Mouse (Mus musculus) hindbrain, embryonic 12.5 days (tissue): ENCODE data around the gene Padi2. TPM values are rescaled to one million over a fixed set of nuclear protein-coding genes. Genes with fewer than 3 reads are reported as not detected.

Experiments
- ATAC-seq: fragments of 200-750 bp; cut with Nextera tagmentation; 2 replicates; pipeline ENCODE4 v1.8.0; 2017; ENCODE audit warnings: moderate TSS enrichment; ENCODE audit not compliant: low FRiP score
- H3K27ac ChIP-seq: fragments of 300-500 bp; sonication (generic); 2 replicates; pipeline ENCODE4 v1.5.1; 2016; ENCODE audit warnings: mild to moderate bottlenecking
- H3K27me3 ChIP-seq: fragments of 300-500 bp; sonication (generic); 2 replicates; pipeline ENCODE4 v1.6.1; 2016; ENCODE audit warnings: mild to moderate bottlenecking
- H3K36me3 ChIP-seq: fragments of 300-500 bp; sonication (generic); 2 replicates; pipeline ENCODE4 v1.6.1; 2016; ENCODE audit warnings: mild to moderate bottlenecking
- H3K4me1 ChIP-seq: fragments of 300-500 bp; sonication (generic); 2 replicates; pipeline ENCODE4 v1.6.1; 2016
- H3K4me2 ChIP-seq: fragments of 300-500 bp; sonication (generic); replicated peaks from 2 replicates; pipeline ENCODE4 v1.6.1; 2016; ENCODE audit warnings: mild to moderate bottlenecking
- H3K4me3 ChIP-seq: fragments of 300-500 bp; sonication (generic); 2 replicates; pipeline ENCODE4 v1.5.1; 2016; ENCODE audit warnings: mild to moderate bottlenecking
- H3K9ac ChIP-seq: fragments of 300-500 bp; sonication (generic); 2 replicates; pipeline ENCODE4 v1.6.1; 2016; ENCODE audit warnings: mild to moderate bottlenecking, moderate library complexity
- H3K9me3 ChIP-seq: fragments of 300-500 bp; sonication (generic); replicated peaks from 2 replicates; pipeline ENCODE4 v1.6.1; 2016; ENCODE audit warnings: mild to moderate bottlenecking
- WGBS: fragments of 180-500 bp; shearing (Covaris S2); methylation state at CpG from one replicate; pipeline ENCODE4 v1.1.7; 2016; 5-methylcytosine and 5-hydroxymethylcytosine counted together
- polyA plus RNA-seq: library from polyadenylated mRNA; unstranded; fragments of >200 nt; fragmentation: Nextera tagmentation; extraction: Ambion mirVana; gene quantifications from 2 replicates; pipeline ENCODE4 v1.2.1, GENCODE M21; 2016

The Padi2 gene
- polyA plus RNA-seq, 1 experiment from 2014 or later = 2.6 TPM

- Histone ChIP-seq H3K36me3 (no peaks in the 10 kb centered on the region), H3K9me3 (0 out of 2 replicates have a peak, but pooled peaks cover 4% of the 10 kb centered on the region), H3K4me1 (peaks cover 4% of the 10 kb centered on the region; the same call in 1 of the 2 replicates), H3K27me3 (no peaks in the 10 kb centered on the region), H3K27ac (no peak overlapping the region), H3K9ac (no peak overlapping the region), H3K4me2 (no peak overlapping the region), H3K4me3 (no peak overlapping the region)
- ATAC-seq = no peak
- 58% methylated on average over 4 of the region's 4 CpGs for WGBS
Observed at GRCm38 (mm10) chr4:140882365-140882764, 23.8 kb upstream of the Padi2 start.

- 98% methylated on average over 3 of the region's 3 CpGs for WGBS
- no peak overlapping the region for H3K4me2 ChIP-seq
- H3K27ac ChIP-seq = no peak overlapping the region
- no peak for ATAC-seq
- H3K4me3 ChIP-seq = no peak overlapping the region
- H3K9me3 ChIP-seq = 0 out of 2 replicates have a peak, but pooled peaks cover 4% of the 10 kb centered on the region
- no peak overlapping the region for H3K9ac ChIP-seq
- H3K4me1 ChIP-seq = no peaks in the 10 kb centered on the region
- H3K27me3 ChIP-seq = no peaks in the 10 kb centered on the region
- H3K36me3 ChIP-seq = no peaks in the 10 kb centered on the region
Observed at GRCm38 (mm10) chr4:140882981-140883380, 23.2 kb upstream of the Padi2 start.

- ATAC-seq = no peak
- 36% methylated on average over 4 of the region's 4 CpGs for WGBS
- H3K4me1 ChIP-seq = no peaks in the 10 kb centered on the region
- no peak overlapping the region for H3K4me3 ChIP-seq
- no peak overlapping the region for H3K4me2 ChIP-seq
- 0 out of 2 replicates have a peak, but pooled peaks cover 4% of the 10 kb centered on the region for H3K9me3 ChIP-seq
- H3K36me3 ChIP-seq = no peaks in the 10 kb centered on the region
- H3K27ac ChIP-seq = no peak overlapping the region
- no peak overlapping the region for H3K9ac ChIP-seq
- no peaks in the 10 kb centered on the region for H3K27me3 ChIP-seq
Observed at GRCm38 (mm10) chr4:140883852-140884251, 22.3 kb upstream of the Padi2 start.

- H3K36me3 ChIP-seq = no peaks in the 10 kb centered on the region
- no peaks in the 10 kb centered on the region for H3K27me3 ChIP-seq
- ATAC-seq = no peak
- H3K4me1 ChIP-seq = no peaks in the 10 kb centered on the region
- no peak overlapping the region for H3K9ac ChIP-seq
- H3K4me3 ChIP-seq = no peak overlapping the region
- H3K27ac ChIP-seq = no peak overlapping the region
- peaks cover 18% of the 10 kb centered on the region; the same call in 1 of the 2 replicates for H3K9me3 ChIP-seq
- 93% methylated on average over 14 of the region's 14 CpGs for WGBS
- H3K4me2 ChIP-seq = no peak overlapping the region
Observed at GRCm38 (mm10) chr4:140891525-140892162, 14.5 kb upstream of the Padi2 start.

GRCm38 (mm10) chr4:140892163-140892530 is 14.0 kb upstream of the Padi2 start:
- Histone ChIP-seq H3K4me1 (no peaks in the 10 kb centered on the region), H3K9me3 (peaks cover 18% of the 10 kb centered on the region; the same call in 1 of the 2 replicates), H3K4me2 (no peak overlapping the region), H3K27ac (no peak overlapping the region), H3K36me3 (no peaks in the 10 kb centered on the region), H3K9ac (no peak overlapping the region), H3K4me3 (no peak overlapping the region), H3K27me3 (no peaks in the 10 kb centered on the region)
- ATAC-seq = no peak
- 72% methylated on average over 1 of the region's 1 CpGs for WGBS

GRCm38 (mm10) chr4:140904776-140905425 is 1.2 kb upstream of the Padi2 start:
- ATAC-seq = no peak
- peaks cover 77% of the 10 kb centered on the region for H3K27me3 ChIP-seq
- no peak overlapping the region for H3K4me2 ChIP-seq

GRCm38 (mm10) chr4:140905426-140905871 is 695 bp upstream of the Padi2 start:
- H3K9ac ChIP-seq = 0 out of 2 replicates have a peak overlapping the region, but pooled peaks have one; percentile 33
- peak overlapping the region; percentile 34; the same call in 1 of the 2 replicates for H3K4me3 ChIP-seq
- WGBS = 20% methylated on average over 11 of the region's 11 CpGs
- H3K9me3 ChIP-seq = no peaks in the 10 kb centered on the region
- no peaks in the 10 kb centered on the region for H3K36me3 ChIP-seq
- H3K4me2 ChIP-seq = peak overlapping the region; percentile 66
- peaks cover 11% of the 10 kb centered on the region for H3K4me1 ChIP-seq
- H3K27me3 ChIP-seq = peaks cover 77% of the 10 kb centered on the region
- no peak overlapping the region for H3K27ac ChIP-seq
- no peak for ATAC-seq

More at GRCm38 (mm10) chr4:140904776-140905425, 1.2 kb upstream of the Padi2 start:
- Histone ChIP-seq H3K36me3 (no peaks in the 10 kb centered on the region), H3K4me3 (no peak overlapping the region), H3K4me1 (peaks cover 11% of the 10 kb centered on the region), H3K27ac (no peak overlapping the region), H3K9me3 (no peaks in the 10 kb centered on the region), H3K9ac (no peak overlapping the region)
- WGBS = 62% methylated on average over 14 of the region's 14 CpGs

- H3K4me3 ChIP-seq = no peak overlapping the region
- peaks cover 11% of the 10 kb centered on the region for H3K4me1 ChIP-seq
- H3K9me3 ChIP-seq = no peaks in the 10 kb centered on the region
- no peaks in the 10 kb centered on the region for H3K36me3 ChIP-seq
- no peak overlapping the region for H3K9ac ChIP-seq
- no peak overlapping the region for H3K27ac ChIP-seq
- H3K27me3 ChIP-seq = peaks cover 69% of the 10 kb centered on the region
- peak; percentile 5; the same call in 1 of the 2 replicates for ATAC-seq
- peak overlapping the region; percentile 66; the same call in 1 of the 2 replicates for H3K4me2 ChIP-seq
- 50% methylated on average over 11 of the region's 11 CpGs for WGBS
Observed at GRCm38 (mm10) chr4:140906827-140907280, 710 bp downstream of the Padi2 start.

- no peak overlapping the region for H3K9ac ChIP-seq
- H3K27me3 ChIP-seq = peaks cover 68% of the 10 kb centered on the region
- 55% methylated on average over 12 of the region's 12 CpGs for WGBS
- no peak for ATAC-seq
- H3K4me3 ChIP-seq = no peak overlapping the region
- H3K27ac ChIP-seq = no peak overlapping the region
- H3K4me1 ChIP-seq = peaks cover 11% of the 10 kb centered on the region
- no peaks in the 10 kb centered on the region for H3K9me3 ChIP-seq
- no peaks in the 10 kb centered on the region for H3K36me3 ChIP-seq
- H3K4me2 ChIP-seq = no peak overlapping the region
Observed at GRCm38 (mm10) chr4:140907306-140908024, 1.3 kb downstream of the Padi2 start.

GRCm38 (mm10) chr4:140908627-140909026 is 2.5 kb downstream of the Padi2 start:
- no peak overlapping the region for H3K27ac ChIP-seq
- WGBS = 69% methylated on average over 5 of the region's 5 CpGs
- H3K4me2 ChIP-seq = no peak overlapping the region
- H3K4me1 ChIP-seq = peaks cover 11% of the 10 kb centered on the region
- no peaks in the 10 kb centered on the region for H3K9me3 ChIP-seq
- no peak for ATAC-seq
- H3K9ac ChIP-seq = no peak overlapping the region
- H3K4me3 ChIP-seq = no peak overlapping the region
- peaks cover 59% of the 10 kb centered on the region for H3K27me3 ChIP-seq
- H3K36me3 ChIP-seq = no peaks in the 10 kb centered on the region

- ATAC-seq = no peak
- Histone ChIP-seq H3K4me3 (no peak overlapping the region), H3K4me2 (no peak overlapping the region), H3K27ac (no peak overlapping the region), H3K9ac (no peak overlapping the region), H3K4me1 (peaks cover 12% of the 10 kb centered on the region), H3K27me3 (peaks cover 49% of the 10 kb centered on the region), H3K9me3 (no peaks in the 10 kb centered on the region), H3K36me3 (no peaks in the 10 kb centered on the region)
- 78% methylated on average over 4 of the region's 4 CpGs for WGBS
Observed at GRCm38 (mm10) chr4:140909536-140909935, 3.4 kb downstream of the Padi2 start.

- H3K9me3 ChIP-seq = no peaks in the 10 kb centered on the region
- H3K4me2 ChIP-seq = peak overlapping the region; percentile 2; the same call in 1 of the 2 replicates
- no peak overlapping the region for H3K9ac ChIP-seq
- no peak overlapping the region for H3K27ac ChIP-seq
- H3K4me3 ChIP-seq = no peak overlapping the region
- peaks cover 37% of the 10 kb centered on the region for H3K27me3 ChIP-seq
- WGBS = 35% methylated on average over 17 of the region's 17 CpGs
- peaks cover 15% of the 10 kb centered on the region for H3K4me1 ChIP-seq
- no peaks in the 10 kb centered on the region for H3K36me3 ChIP-seq
- no peak for ATAC-seq
Observed at GRCm38 (mm10) chr4:140910661-140911310, 4.6 kb downstream of the Padi2 start.
